Mouse (Mus musculus): Measurements from ENCODE around the gene Hpcal1.

- TF ChIP-seq CTCF (IDR thresholded peaks at IDR 0.05; ENCODE audit: control insufficient read depth, insufficient read depth, insufficient replicate concordance, low read depth, low read length) (no peak), POLR2A (IDR thresholded peaks at IDR 0.05; ENCODE audit: control insufficient read depth, low read depth, low read length) (no peak)
These were observed 37.4 kb upstream of the Hpcal1 start for GRCm38 (mm10) chr12:17653051-17653783.
